Mouse (Mus musculus) duodenum, adult 2 months (tissue): Measurements from ENCODE around the gene Mixl1. TPM values are rescaled to one million over a fixed set of nuclear protein-coding genes. Genes with fewer than 3 reads are reported as not detected.

Experiments used
- polyA plus RNA-seq: library from polyadenylated mRNA; depleted of rRNA; stranded (reverse); fragments of >200 nt; gene quantifications from 2 replicates; pipeline ENCODE4 v1.2.3, GENCODE M21; 2012; ENCODE audit warnings: low replicate concordance; rRNA removed

Gene Mixl1
- polyA plus RNA-seq = not detected in 2 replicates

GRCm38 (mm10) chr1:180696626-180697352 is at the start of gene Mixl1:
TSS of gene Mixl1 (minus strand) at chr1:180697034.

GRCm38 (mm10) chr1:180725704-180726179 is 28.9 kb upstream of the Mixl1 start, which contains the start of gene Acbd3:
TSS of gene Acbd3 (plus strand) at chr1:180726043.

Other genes starting within 250 kb of the Mixl1 start
- gene Stum, start 213.5 kb downstream of the Mixl1 start, polyA plus RNA-seq = 12.1 and 18.9 TPM in 2 replicates
- 3.9 and 9.0 TPM in 2 replicates for gene Parp1, start 128.1 kb downstream of the Mixl1 start, polyA plus RNA-seq
- gene Lin9, start 55.9 kb downstream of the Mixl1 start, polyA plus RNA-seq = 1.2 and 1.3 TPM in 2 replicates
- 5.5 and 6.4 TPM in 2 replicates for gene Acbd3, start 29.0 kb upstream of the Mixl1 start, polyA plus RNA-seq
- gene H3f3a, start 116.9 kb upstream of the Mixl1 start, polyA plus RNA-seq = 83.1 TPM in 2 replicates
- 1.9 and 2.2 TPM in 2 replicates for gene Sde2, start 154.1 kb upstream of the Mixl1 start, polyA plus RNA-seq
- gene Lefty2, start 196.1 kb upstream of the Mixl1 start, polyA plus RNA-seq = not detected in 2 replicates
- 28.4 and 32.0 TPM in 2 replicates for gene Pycr2, start 207.3 kb upstream of the Mixl1 start, polyA plus RNA-seq
- gene Lefty1, start 238.0 kb upstream of the Mixl1 start, polyA plus RNA-seq = 4.3 and 5.2 TPM in 2 replicates
- gene Tmem63a, start 245.3 kb upstream of the Mixl1 start, polyA plus RNA-seq = 16.7 and 35.3 TPM in 2 replicates